Mouse (Mus musculus) cerebellum, adult 11-12 months (tissue): ENCODE measurements around the gene Surf4.

Source experiments
- DNase-seq: peaks from one replicate; pipeline ENCODE4 v3.0.0; 2022

Surf4 gene

GRCm38 (mm10) chr2:26933304-26934055 is at the start of gene Surf4, which contains the start of gene Stkld1:
Gene Surf4, minus strand, starts transcription at chr2:26933928.
Gene Stkld1, plus strand, starts transcription at chr2:26934047.
- peak; percentile 92 for DNase-seq

GRCm38 (mm10) chr2:26980361-26980760 is 46.6 kb upstream of the Surf4 start:
- no peak for DNase-seq

GRCm38 (mm10) chr2:26973960-26974359 is 40.2 kb upstream of the Surf4 start:
- no peak for DNase-seq

- DNase-seq = no peak
Observed at GRCm38 (mm10) chr2:26973116-26973515, 39.4 kb upstream of the Surf4 start, which contains the start of gene Adamts13. Gene Adamts13, plus strand, starts transcription at chr2:26973416.

- no peak for DNase-seq
Observed at GRCm38 (mm10) chr2:26967262-26967661, 33.5 kb upstream of the Surf4 start.

GRCm38 (mm10) chr2:26964724-26965370 is 31.1 kb upstream of the Surf4 start:
- DNase-seq = no peak

GRCm38 (mm10) chr2:26963923-26964723 is 30.4 kb upstream of the Surf4 start, which contains the start of gene Rexo4:
Gene Rexo4, minus strand, starts transcription at chr2:26964386.
- DNase-seq = peak; percentile 94

GRCm38 (mm10) chr2:26960756-26961155 is 27.0 kb upstream of the Surf4 start:
- no peak for DNase-seq

GRCm38 (mm10) chr2:26957488-26957859 is 23.7 kb upstream of the Surf4 start:
- no peak for DNase-seq

GRCm38 (mm10) chr2:26956811-26957487 is 23.2 kb upstream of the Surf4 start:
- DNase-seq = no peak

- DNase-seq = no peak
Observed at GRCm38 (mm10) chr2:26954735-26955395, 21.1 kb upstream of the Surf4 start.

GRCm38 (mm10) chr2:26952866-26953265 is 19.1 kb upstream of the Surf4 start:
- no peak for DNase-seq

GRCm38 (mm10) chr2:26952193-26952592 is 18.5 kb upstream of the Surf4 start:
- DNase-seq = no peak

- DNase-seq = peak; percentile 49
Observed at GRCm38 (mm10) chr2:26951346-26951905, 17.7 kb upstream of the Surf4 start.

GRCm38 (mm10) chr2:26950411-26950810 is 16.7 kb upstream of the Surf4 start:
- DNase-seq = peak; percentile 41

GRCm38 (mm10) chr2:26943253-26943652 is 9.5 kb upstream of the Surf4 start:
- DNase-seq = no peak

GRCm38 (mm10) chr2:26941539-26941938 is 7.8 kb upstream of the Surf4 start:
- no peak for DNase-seq

GRCm38 (mm10) chr2:26936425-26936824 is 2.7 kb upstream of the Surf4 start:
- no peak for DNase-seq

GRCm38 (mm10) chr2:26935286-26935685 is 1.6 kb upstream of the Surf4 start:
- no peak for DNase-seq

- DNase-seq = peak; percentile 70
Observed at GRCm38 (mm10) chr2:26932473-26933303, 1.0 kb downstream of the Surf4 start.

GRCm38 (mm10) chr2:26930390-26930789 is 3.3 kb downstream of the Surf4 start:
- peak; percentile 66 for DNase-seq
